Mouse (Mus musculus) gastrocnemius, postnatal 14 days (tissue): ENCODE results near the gene Ttc24. TPM values are rescaled to one million over a fixed set of nuclear protein-coding genes. Genes with fewer than 3 reads are reported as not detected.

Experiments used
- DNase-seq: peaks from one replicate; pipeline ENCODE4 v3.0.0; 2021; ENCODE audit warnings: mixed read lengths
- intact Hi-C: fragments of 180-260 bp; cut with DNase I; formaldehyde crosslinking; loops from one replicate; pipeline ENCODE4 v1.15.1; 2025; ENCODE audit warnings: low total_unique reads
- total RNA-seq, 2 experiments: library from RNA; stranded (reverse); gene quantifications; 2 replicates each; pipeline ENCODE4 v1.2.3; 2021

Gene Ttc24
- total RNA-seq, 2 experiments from 2014 or later = not detected

DNA sequence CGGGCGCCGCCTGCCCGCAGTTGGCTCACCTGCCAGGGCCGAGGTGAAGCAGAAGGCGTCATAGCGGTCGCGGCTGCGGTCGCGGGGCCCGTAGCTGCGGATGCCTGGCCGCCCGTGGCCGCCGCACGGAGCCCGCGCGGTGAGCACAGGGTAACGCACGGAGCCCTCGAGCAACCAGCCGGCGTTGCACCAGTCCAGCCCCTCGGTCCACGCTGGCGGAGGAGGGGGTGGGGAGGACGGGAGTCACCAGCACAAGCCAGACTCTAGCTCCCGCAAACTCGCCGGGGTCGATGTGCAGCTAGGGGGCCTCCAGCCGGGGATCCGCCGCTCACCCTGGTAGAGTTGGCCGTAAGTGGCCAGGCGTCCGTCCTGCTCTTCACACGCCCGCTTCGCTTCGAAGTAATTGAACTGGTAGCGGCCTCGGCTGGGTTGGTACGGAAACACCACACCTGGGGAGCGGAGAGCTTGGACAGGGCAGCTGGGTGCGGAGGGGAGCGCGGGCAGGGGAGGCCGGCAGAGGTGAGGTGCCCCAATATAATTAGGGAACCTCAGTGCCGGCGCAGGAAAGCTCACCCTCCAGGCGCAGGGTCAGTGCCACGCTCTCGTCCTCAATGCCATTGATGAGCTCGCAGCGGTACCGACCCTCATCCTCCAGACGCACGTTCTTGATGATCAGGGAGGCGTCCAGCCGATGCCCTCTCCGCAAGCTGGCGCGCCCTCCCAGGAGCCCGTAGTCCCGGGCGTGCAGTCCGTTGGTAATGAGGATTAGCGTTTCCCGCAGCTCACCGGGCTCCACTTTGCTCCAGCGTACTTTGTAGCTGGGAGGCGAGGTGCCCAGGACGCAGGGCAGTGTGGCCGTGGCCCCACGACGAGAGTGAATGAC lies 54.7 kb downstream of the Ttc24 start:
- no peak for DNase-seq
- intact Hi-C loops = no loop called here

DNA sequence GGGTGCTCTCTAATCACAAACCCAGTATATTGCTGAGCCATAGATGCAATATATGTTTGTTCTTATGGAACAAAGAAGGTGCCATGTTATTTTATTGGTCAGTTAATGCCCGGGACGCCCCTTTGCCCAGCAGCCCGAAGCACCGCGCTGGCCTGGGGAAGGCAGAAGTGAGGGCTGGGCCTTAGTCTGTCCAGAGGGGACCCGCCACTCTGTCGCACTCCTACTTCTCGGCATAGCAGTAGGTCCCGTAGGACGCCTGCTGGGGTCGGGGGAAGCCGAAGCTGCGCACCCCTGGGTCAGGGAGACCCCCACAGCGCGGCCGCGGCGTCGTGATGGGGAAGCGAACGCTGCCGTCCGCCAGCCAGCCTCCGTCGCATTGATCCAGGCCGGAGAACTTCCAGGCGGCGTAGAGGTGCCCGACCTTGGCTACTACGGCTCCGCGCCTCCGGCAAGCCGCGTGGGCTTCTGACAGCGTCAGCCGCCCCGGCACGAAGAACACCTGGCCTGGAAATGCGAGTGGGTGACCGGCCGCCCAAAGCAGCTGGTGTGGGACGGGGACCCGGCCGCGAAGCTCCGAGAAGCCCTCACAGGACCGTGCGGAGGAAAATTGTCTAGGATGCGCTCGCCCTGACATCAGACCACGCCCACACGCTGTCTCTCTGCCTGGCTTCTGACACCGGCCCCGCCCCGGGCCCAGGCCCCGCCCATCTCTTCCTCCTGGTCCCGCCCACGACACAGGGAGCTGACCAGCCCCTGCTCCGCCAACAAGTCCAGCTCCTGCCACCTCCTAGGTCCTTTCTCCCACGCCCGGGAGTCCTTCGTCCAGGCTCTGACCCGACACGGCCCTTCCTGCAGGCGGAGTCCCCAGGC lies 55.5 kb downstream of the Ttc24 start:
- DNase-seq = peak; percentile 85
- intact Hi-C loops = no loop called here

Other genes with a start within 250 kb of the Ttc24 start
- under 1 TPM in 1 of 2 experiments, not detected in 1; 0.06 TPM for gene Sh2d2a, start 231.5 kb downstream of the Ttc24 start, total RNA-seq
- 10 to 100 TPM; 40.1 to 40.5 TPM for gene Prcc, start 192.7 kb downstream of the Ttc24 start, total RNA-seq
- 100 to 1,000 TPM; 152 to 161 TPM for gene Hdgf, start 172.0 kb downstream of the Ttc24 start, total RNA-seq
- 10 to 100 TPM; 42.1 to 46.5 TPM for gene Mrpl24, start 158.8 kb downstream of the Ttc24 start, total RNA-seq
- gene Isg20l2, start 148.0 kb downstream of the Ttc24 start, total RNA-seq = 1 to 10 TPM; 9.0 to 9.6 TPM
- gene Rrnad1, start 147.6 kb downstream of the Ttc24 start, total RNA-seq = 1 to 10 TPM; 3.6 to 3.9 TPM
- gene Crabp2, start 129.6 kb downstream of the Ttc24 start, total RNA-seq = under 1 TPM; 0.31 to 0.33 TPM
- gene Nes, start 107.2 kb downstream of the Ttc24 start, total RNA-seq = 10 to 100 TPM; 37.2 to 51.2 TPM
- gene Bcan, start 78.1 kb downstream of the Ttc24 start, total RNA-seq = under 1 TPM; 0.08 to 0.16 TPM
- gene Hapln2, start 50.7 kb downstream of the Ttc24 start, total RNA-seq = under 1 TPM in 1 of 2 experiments, not detected in 1; 0.13 TPM
- gene Gpatch4, start 35.2 kb downstream of the Ttc24 start, total RNA-seq = 10 to 100 TPM; 11.3 to 15.0 TPM
- gene Naxe, start 19.8 kb downstream of the Ttc24 start, total RNA-seq = 10 to 100 TPM; 47.1 to 47.4 TPM
- gene Iqgap3, start 3.7 kb upstream of the Ttc24 start, total RNA-seq = 1 to 10 TPM; 2.5 to 2.7 TPM
- 100 to 1,000 TPM; 136 to 137 TPM for gene Mef2d, start 64.1 kb upstream of the Ttc24 start, total RNA-seq
- gene Rhbg, start 176.4 kb upstream of the Ttc24 start, total RNA-seq = not detected
- gene Gm38392, start 208.9 kb upstream of the Ttc24 start, total RNA-seq = under 1 TPM; 0.35 to 0.44 TPM
- 1 to 10 TPM; 5.8 to 8.5 TPM for gene Tsacc, start 218.7 kb upstream of the Ttc24 start, total RNA-seq
- gene Cct3, start 218.8 kb upstream of the Ttc24 start, total RNA-seq = 100 to 1,000 TPM; 132 to 151 TPM
- 10 to 100 TPM; 50.4 to 52.3 TPM for gene Glmp, start 246.7 kb upstream of the Ttc24 start, total RNA-seq